Mouse (Mus musculus): ENCODE data around the gene Gm6525. TPM values are rescaled to one million over a fixed set of nuclear protein-coding genes. Genes with fewer than 3 reads are reported as not detected.

Gene Gm6525
- total and polyA plus RNA-seq, 2 experiments from 2014 or later: 0.22 to 0.38 TPM

DNA sequence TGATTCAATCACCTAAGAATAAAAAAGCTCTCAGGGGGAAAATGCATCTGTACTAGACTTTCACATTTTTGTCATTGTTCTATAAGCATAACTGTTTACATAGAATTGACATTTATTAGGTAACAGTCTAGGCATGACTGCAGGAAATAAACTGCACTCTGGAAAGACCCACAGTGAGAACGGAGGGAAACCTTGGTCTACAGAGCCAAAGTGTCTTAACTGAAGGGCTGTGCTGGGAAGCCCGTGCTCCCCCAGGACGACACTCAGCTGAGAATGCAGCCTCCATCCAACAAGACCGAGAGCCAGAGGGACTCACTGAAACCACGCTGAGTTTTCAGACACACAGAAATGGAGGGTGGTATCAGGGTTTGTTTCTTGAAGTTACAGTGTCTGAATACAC lies 43.1 kb upstream of the Gm6525 start:
- Histone ChIP-seq H3K27ac (ENCODE audit: low read depth) (no peak overlapping the region), H3K9me3 (replicated peaks; ENCODE audit: control insufficient read depth, low read length) (no peaks in the 10 kb centered on the region), H3K9ac (replicated peaks; ENCODE audit: low read depth, low read length) (no peak overlapping the region), H3K4me2 (ENCODE audit: low read depth, low read length) (no peak overlapping the region), H3K4me1 (ENCODE audit: control insufficient read depth, insufficient read depth) (no peaks in the 10 kb centered on the region), H3K27me3 (ENCODE audit: control insufficient read depth, insufficient read depth, low read length) (no peaks in the 10 kb centered on the region), H3K36me3 (replicated peaks; ENCODE audit: control insufficient read depth, insufficient read depth, low read length) (no peaks in the 10 kb centered on the region), H3K4me3 (ENCODE audit: low read depth, low read length) (no peak overlapping the region)
- ATAC-seq (ENCODE audit: insufficient read depth, low read depth) (no peak), DNase-seq (ENCODE audit: low spot score) (no peak)
- TF ChIP-seq EP300 (IDR thresholded peaks at IDR 0.05; ENCODE audit: low read depth) (no peak), CTCF (IDR thresholded peaks at IDR 0.05; ENCODE audit: low read depth) (no peak)
- 50% methylated on average over 5 of the region's 5 CpGs for WGBS

DNA sequence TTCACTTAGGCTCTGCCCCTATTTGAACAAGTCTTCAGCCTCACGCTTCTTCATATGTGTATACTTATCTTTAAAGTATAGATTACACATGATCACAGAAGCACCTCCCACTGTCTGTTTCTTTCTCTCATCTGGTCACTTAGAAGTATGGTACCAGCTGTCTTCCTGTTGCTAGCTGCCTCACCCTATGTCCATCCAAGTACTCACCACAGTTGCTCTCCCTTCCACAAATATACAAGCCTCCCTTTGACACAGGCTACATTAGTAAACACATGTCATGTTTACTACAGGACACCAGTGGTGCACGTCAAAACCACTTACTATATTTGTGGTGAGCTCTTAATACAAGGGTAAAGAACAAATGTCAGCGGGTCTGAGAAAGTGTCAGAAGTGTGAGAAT lies 42.5 kb upstream of the Gm6525 start:
- no peak for ATAC-seq (ENCODE audit: insufficient read depth, low read depth)
- Histone ChIP-seq H3K9me3 (replicated peaks; ENCODE audit: control insufficient read depth, low read length) (no peaks in the 10 kb centered on the region), H3K4me1 (ENCODE audit: control insufficient read depth, insufficient read depth) (no peaks in the 10 kb centered on the region), H3K4me2 (ENCODE audit: low read depth, low read length) (no peak overlapping the region), H3K4me3 (ENCODE audit: low read depth, low read length) (no peak overlapping the region), H3K27me3 (ENCODE audit: control insufficient read depth, insufficient read depth, low read length) (no peaks in the 10 kb centered on the region), H3K36me3 (replicated peaks; ENCODE audit: control insufficient read depth, insufficient read depth, low read length) (no peaks in the 10 kb centered on the region), H3K27ac (ENCODE audit: low read depth) (no peak overlapping the region), H3K9ac (replicated peaks; ENCODE audit: low read depth, low read length) (no peak overlapping the region)
- TF ChIP-seq EP300 (IDR thresholded peaks at IDR 0.05; ENCODE audit: low read depth): no peak
- no peak for TF ChIP-seq CTCF (IDR thresholded peaks at IDR 0.05; ENCODE audit: low read depth)
- WGBS: 80% methylated on average over 3 of the region's 3 CpGs
- DNase-seq (ENCODE audit: low spot score): no peak

DNA sequence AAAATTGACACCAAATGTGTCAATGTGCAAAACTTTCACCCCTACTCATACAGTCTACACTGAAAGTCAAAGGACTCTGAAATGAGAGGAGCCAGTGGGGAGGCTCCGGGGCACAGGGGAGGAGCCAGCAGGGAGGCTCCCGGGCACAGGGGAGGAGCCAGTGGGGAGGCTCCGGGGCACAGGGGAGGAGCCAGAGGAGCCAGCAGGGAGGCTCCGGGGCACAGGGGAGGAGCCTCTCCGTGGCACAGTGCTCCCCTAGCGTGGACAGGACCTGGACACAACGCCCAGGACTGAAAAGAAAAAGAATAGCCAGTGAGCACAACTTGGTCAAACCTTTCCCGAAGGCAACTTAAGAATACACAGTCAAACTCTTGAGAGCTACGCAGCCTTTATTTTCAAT lies 38.5 kb upstream of the Gm6525 start:
- H3K36me3 ChIP-seq (replicated peaks; ENCODE audit: control insufficient read depth, insufficient read depth, low read length): no peaks in the 10 kb centered on the region
- H3K4me1 ChIP-seq (ENCODE audit: control insufficient read depth, insufficient read depth): no peaks in the 10 kb centered on the region
- no peak overlapping the region for H3K27ac ChIP-seq (ENCODE audit: low read depth)
- DNase-seq (ENCODE audit: low spot score) (no peak), ATAC-seq (ENCODE audit: insufficient read depth, low read depth) (peak; percentile 77; the same call in 1 of the 2 replicates)
- H3K9me3 ChIP-seq (replicated peaks; ENCODE audit: control insufficient read depth, low read length): no peaks in the 10 kb centered on the region
- no peak overlapping the region for H3K9ac ChIP-seq (replicated peaks; ENCODE audit: low read depth, low read length)
- 38% methylated on average over 9 of the region's 9 CpGs for WGBS
- H3K4me3 ChIP-seq (ENCODE audit: low read depth, low read length): no peak overlapping the region
- H3K27me3 ChIP-seq (ENCODE audit: control insufficient read depth, insufficient read depth, low read length): no peaks in the 10 kb centered on the region
- 0 out of 2 replicates have a peak overlapping the region, but pooled peaks have one; percentile 31 for H3K4me2 ChIP-seq (ENCODE audit: low read depth, low read length)
- TF ChIP-seq EP300 (IDR thresholded peaks at IDR 0.05; ENCODE audit: low read depth) (no peak), CTCF (IDR thresholded peaks at IDR 0.05; ENCODE audit: low read depth) (no peak)

DNA sequence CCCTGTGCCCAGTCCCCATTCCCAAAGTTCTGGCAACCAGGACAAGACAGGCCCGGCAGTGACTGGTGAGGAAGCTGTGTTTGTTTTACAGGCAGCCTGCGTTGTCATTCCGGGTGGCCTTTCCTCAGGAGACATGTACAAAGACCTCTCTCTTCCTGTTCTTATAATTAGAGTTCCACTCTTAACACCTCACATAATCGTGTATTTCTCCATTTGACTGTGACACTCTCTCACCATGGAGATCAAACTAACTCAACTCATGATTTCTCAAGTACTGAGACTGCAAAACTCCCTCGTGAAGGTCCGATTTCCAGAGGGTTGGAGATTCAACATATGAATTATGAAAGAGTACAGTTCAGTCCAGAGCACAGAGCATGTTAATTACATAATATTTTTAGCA lies 38.0 kb upstream of the Gm6525 start:
- Histone ChIP-seq H3K9ac (replicated peaks; ENCODE audit: low read depth, low read length) (no peak overlapping the region), H3K4me1 (ENCODE audit: control insufficient read depth, insufficient read depth) (no peaks in the 10 kb centered on the region), H3K36me3 (replicated peaks; ENCODE audit: control insufficient read depth, insufficient read depth, low read length) (no peaks in the 10 kb centered on the region), H3K27me3 (ENCODE audit: control insufficient read depth, insufficient read depth, low read length) (no peaks in the 10 kb centered on the region), H3K27ac (ENCODE audit: low read depth) (no peak overlapping the region), H3K4me3 (ENCODE audit: low read depth, low read length) (no peak overlapping the region), H3K9me3 (replicated peaks; ENCODE audit: control insufficient read depth, low read length) (no peaks in the 10 kb centered on the region), H3K4me2 (ENCODE audit: low read depth, low read length) (no peak overlapping the region)
- TF ChIP-seq CTCF (IDR thresholded peaks at IDR 0.05; ENCODE audit: low read depth) (no peak), EP300 (IDR thresholded peaks at IDR 0.05; ENCODE audit: low read depth) (no peak)
- DNase-seq (ENCODE audit: low spot score): no peak
- no peak for ATAC-seq (ENCODE audit: insufficient read depth, low read depth)
- 58% methylated on average over 6 of the region's 6 CpGs for WGBS

DNA sequence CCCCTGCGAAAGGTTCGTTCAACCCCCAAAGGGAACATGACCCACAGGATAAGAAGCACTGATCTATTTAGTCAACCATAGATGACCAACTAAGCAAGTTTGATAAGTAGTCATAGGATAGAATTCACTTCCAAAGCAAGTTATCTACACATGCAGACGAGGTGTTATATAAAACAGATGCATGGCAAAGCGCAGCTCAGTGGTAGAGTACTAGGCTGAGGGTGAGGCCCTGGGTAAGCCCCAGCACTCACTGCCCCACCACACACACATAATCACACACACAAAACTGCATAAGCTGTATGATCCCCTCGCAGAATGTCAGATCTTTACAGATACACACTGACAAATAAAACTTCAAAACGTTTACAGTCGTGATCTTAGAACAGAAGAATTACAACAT lies 37.4 kb upstream of the Gm6525 start:
- DNase-seq (ENCODE audit: low spot score) (no peak), ATAC-seq (ENCODE audit: insufficient read depth, low read depth) (no peak)
- Histone ChIP-seq H3K9me3 (replicated peaks; ENCODE audit: control insufficient read depth, low read length) (no peaks in the 10 kb centered on the region), H3K4me3 (ENCODE audit: low read depth, low read length) (no peak overlapping the region), H3K27ac (ENCODE audit: low read depth) (no peak overlapping the region), H3K4me1 (ENCODE audit: control insufficient read depth, insufficient read depth) (no peaks in the 10 kb centered on the region), H3K27me3 (ENCODE audit: control insufficient read depth, insufficient read depth, low read length) (no peaks in the 10 kb centered on the region), H3K36me3 (replicated peaks; ENCODE audit: control insufficient read depth, insufficient read depth, low read length) (no peaks in the 10 kb centered on the region), H3K9ac (replicated peaks; ENCODE audit: low read depth, low read length) (no peak overlapping the region), H3K4me2 (ENCODE audit: low read depth, low read length) (no peak overlapping the region)
- TF ChIP-seq CTCF (IDR thresholded peaks at IDR 0.05; ENCODE audit: low read depth) (no peak), EP300 (IDR thresholded peaks at IDR 0.05; ENCODE audit: low read depth) (no peak)
- 72% methylated on average over 7 of the region's 7 CpGs for WGBS

DNA sequence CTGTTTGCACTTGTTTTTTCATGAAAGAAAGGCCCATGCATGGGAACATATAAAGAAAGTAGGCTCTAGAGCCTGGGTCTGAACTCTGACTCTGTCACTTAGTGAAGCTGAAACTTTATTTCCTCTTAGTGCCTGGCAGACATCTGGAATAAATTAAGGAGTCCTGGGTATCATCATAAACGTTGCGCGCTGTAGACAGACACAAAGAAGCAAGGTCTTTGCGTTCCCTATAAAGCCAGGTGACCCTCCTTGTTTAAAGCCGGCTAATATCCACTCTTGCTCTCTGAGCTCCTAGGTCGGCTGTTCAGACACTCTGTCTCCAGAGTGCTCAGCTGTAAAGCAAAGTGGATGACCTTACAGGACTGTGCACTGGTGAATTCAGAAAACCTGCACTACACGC lies 33.0 kb upstream of the Gm6525 start:
- no peak for ATAC-seq (ENCODE audit: insufficient read depth, low read depth)
- no peak for DNase-seq (ENCODE audit: low spot score)
- H3K9ac ChIP-seq (replicated peaks; ENCODE audit: low read depth, low read length): no peak overlapping the region
- TF ChIP-seq EP300 (IDR thresholded peaks at IDR 0.05; ENCODE audit: low read depth): no peak
- TF ChIP-seq CTCF (IDR thresholded peaks at IDR 0.05; ENCODE audit: low read depth): no peak
- no peaks in the 10 kb centered on the region for H3K36me3 ChIP-seq (replicated peaks; ENCODE audit: control insufficient read depth, insufficient read depth, low read length)
- H3K27ac ChIP-seq (ENCODE audit: low read depth): no peak overlapping the region
- H3K9me3 ChIP-seq (replicated peaks; ENCODE audit: control insufficient read depth, low read length): no peaks in the 10 kb centered on the region
- no peak overlapping the region for H3K4me2 ChIP-seq (ENCODE audit: low read depth, low read length)
- WGBS: 66% methylated on average over 7 of the region's 7 CpGs
- no peaks in the 10 kb centered on the region for H3K27me3 ChIP-seq (ENCODE audit: control insufficient read depth, insufficient read depth, low read length)
- H3K4me3 ChIP-seq (ENCODE audit: low read depth, low read length): no peak overlapping the region
- H3K4me1 ChIP-seq (ENCODE audit: control insufficient read depth, insufficient read depth): no peaks in the 10 kb centered on the region
